Mouse (Mus musculus) lung, embryonic 14.5 days (tissue): Measurements from ENCODE around the gene Slc39a12. TPM values are rescaled to one million over a fixed set of nuclear protein-coding genes. Genes with fewer than 3 reads are reported as not detected.

Source experiments
- ATAC-seq: fragments of 200-750 bp; cut with Nextera tagmentation; 2 replicates; pipeline ENCODE4 v1.8.0; 2017; ENCODE audit warnings: mild to moderate bottlenecking, moderate TSS enrichment, moderate library complexity; ENCODE audit not compliant: insufficient read depth
- DNase-seq: peaks from one replicate; pipeline ENCODE4 v3.0.0-alpha.2; 2015
- H3K27ac ChIP-seq: fragments of 300-500 bp; sonication (generic); 2 replicates; pipeline ENCODE4 v1.5.1; 2014; ENCODE audit warnings: low read depth, mild to moderate bottlenecking, moderate library complexity
- H3K27me3 ChIP-seq: fragments of 300-500 bp; sonication (generic); 2 replicates; pipeline ENCODE4 v1.6.1; 2014; ENCODE audit warnings: low read length, control low read depth; ENCODE audit not compliant: insufficient read depth
- H3K36me3 ChIP-seq: fragments of 300-500 bp; sonication (generic); 2 replicates; pipeline ENCODE4 v1.6.1; 2014; ENCODE audit warnings: control low read depth; ENCODE audit not compliant: insufficient read depth
- H3K4me1 ChIP-seq: fragments of 300-500 bp; sonication (generic); 2 replicates; pipeline ENCODE4 v1.6.1; 2014; ENCODE audit warnings: antibody characterized with exemption, control low read depth; ENCODE audit not compliant: insufficient read depth
- H3K4me2 ChIP-seq: fragments of 300-500 bp; sonication (generic); 2 replicates; pipeline ENCODE4 v1.6.1; 2014; ENCODE audit warnings: mild to moderate bottlenecking
- H3K4me3 ChIP-seq: fragments of 300-500 bp; sonication (generic); 2 replicates; pipeline ENCODE4 v1.5.1; 2014; ENCODE audit warnings: low read depth, low read length
- H3K9ac ChIP-seq: fragments of 300-500 bp; sonication (generic); 2 replicates; pipeline ENCODE4 v1.6.1; 2014
- H3K9me3 ChIP-seq: fragments of 300-500 bp; sonication (generic); 2 replicates; pipeline ENCODE4 v1.6.1; 2016; ENCODE audit warnings: low read depth, low read length, control low read depth
- CTCF ChIP-seq: IDR thresholded peaks from 2 replicates; pipeline ENCODE4 v1.5.1; 2016; ENCODE audit warnings: antibody characterized with exemption, low read depth
- WGBS: fragments of 180-500 bp; shearing (Covaris S2); extraction: QIAGEN DNeasy Blood & Tissue Kit; methylation state at CpG from one replicate; pipeline ENCODE4 v1.1.7; 2014; 5-methylcytosine and 5-hydroxymethylcytosine counted together
- polyA plus RNA-seq: library from polyadenylated mRNA; unstranded; fragments of >200 nt; fragmentation: Nextera tagmentation; extraction: Ambion mirVana; gene quantifications from 2 replicates; pipeline ENCODE4 v1.2.1, GENCODE M21; 2014

The Slc39a12 gene
- polyA plus RNA-seq = 0.09 and 0.11 TPM in 2 replicates

GRCm38 (mm10) chr2:14388162-14388561 is at the start of gene Slc39a12:
Gene Slc39a12, plus strand, starts transcription at chr2:14388316.
- no peaks in the 10 kb centered on the region for H3K27me3 ChIP-seq
- H3K4me1 ChIP-seq = no peaks in the 10 kb centered on the region
- H3K9ac ChIP-seq = no peak within 1 kb of the TSS
- no peaks in the 10 kb centered on the region for H3K9me3 ChIP-seq
- no peaks in the 10 kb centered on the region for H3K36me3 ChIP-seq
- DNase-seq = no peak
- H3K27ac ChIP-seq = no peak within 1 kb of the TSS
- TF ChIP-seq CTCF = no peak
- no peak within 1 kb of the TSS for H3K4me3 ChIP-seq
- WGBS = 39% methylated on average over 5 of the region's 5 CpGs
- H3K4me2 ChIP-seq = no peak within 1 kb of the TSS
- no peak for ATAC-seq

GRCm38 (mm10) chr2:14341652-14342308 is 46.3 kb upstream of the Slc39a12 start:
- WGBS = 26% methylated on average over 14 of the region's 14 CpGs
- no peaks in the 10 kb centered on the region for H3K27me3 ChIP-seq
- DNase-seq = peak; percentile 96
- H3K4me2 ChIP-seq = peak overlapping the region; percentile 40
- ATAC-seq = peak; percentile 99
- H3K27ac ChIP-seq = peak overlapping the region; percentile 88
- no peak overlapping the region for H3K4me3 ChIP-seq
- TF ChIP-seq CTCF = no peak
- H3K4me1 ChIP-seq = no peaks in the 10 kb centered on the region
- no peaks in the 10 kb centered on the region for H3K36me3 ChIP-seq
- no peaks in the 10 kb centered on the region for H3K9me3 ChIP-seq
- H3K9ac ChIP-seq = no peak overlapping the region

- Histone ChIP-seq H3K9me3 (no peaks in the 10 kb centered on the region), H3K4me1 (no peaks in the 10 kb centered on the region), H3K27ac (peak overlapping the region; percentile 88), H3K36me3 (no peaks in the 10 kb centered on the region), H3K9ac (no peak overlapping the region), H3K4me2 (peak overlapping the region; percentile 40), H3K27me3 (no peaks in the 10 kb centered on the region), H3K4me3 (no peak overlapping the region)
- ATAC-seq (peak; percentile 47; the same call in 1 of the 2 replicates), DNase-seq (peak; percentile 61)
- no peak for TF ChIP-seq CTCF
- WGBS = 66% methylated on average over 8 of the region's 8 CpGs
Measured at GRCm38 (mm10) chr2:14342309-14342839, 45.7 kb upstream of the Slc39a12 start.

DNA sequence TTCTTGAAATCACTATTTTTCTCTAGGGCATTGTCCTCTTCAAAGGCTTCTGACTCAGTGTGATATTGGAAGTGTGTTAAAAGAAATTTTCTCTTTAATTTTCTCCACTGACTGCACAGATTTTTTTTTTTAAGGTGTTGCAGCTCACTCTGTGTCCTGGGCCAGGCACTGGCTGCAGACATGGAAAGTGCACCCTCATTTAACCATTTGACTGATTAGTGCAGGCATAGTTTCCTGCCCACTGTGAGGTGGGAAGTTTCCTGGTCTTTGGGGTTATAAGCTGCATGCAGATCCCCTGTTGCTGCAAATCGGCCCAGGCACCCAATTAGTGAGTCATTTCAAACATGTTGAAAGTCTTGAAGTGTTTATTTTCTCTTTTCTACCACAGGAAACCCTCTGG is 740 bp downstream of the Slc39a12 start:
- H3K27me3 ChIP-seq = no peaks in the 10 kb centered on the region
- no peak for TF ChIP-seq CTCF
- H3K4me3 ChIP-seq = no peak overlapping the region
- peak; percentile 3 for DNase-seq
- no peaks in the 10 kb centered on the region for H3K36me3 ChIP-seq
- no peak for ATAC-seq
- no peaks in the 10 kb centered on the region for H3K9me3 ChIP-seq
- H3K27ac ChIP-seq = no peak overlapping the region
- no peak overlapping the region for H3K9ac ChIP-seq
- WGBS = 7% methylated on average over 1 of the region's 1 CpGs
- no peaks in the 10 kb centered on the region for H3K4me1 ChIP-seq
- no peak overlapping the region for H3K4me2 ChIP-seq

DNA sequence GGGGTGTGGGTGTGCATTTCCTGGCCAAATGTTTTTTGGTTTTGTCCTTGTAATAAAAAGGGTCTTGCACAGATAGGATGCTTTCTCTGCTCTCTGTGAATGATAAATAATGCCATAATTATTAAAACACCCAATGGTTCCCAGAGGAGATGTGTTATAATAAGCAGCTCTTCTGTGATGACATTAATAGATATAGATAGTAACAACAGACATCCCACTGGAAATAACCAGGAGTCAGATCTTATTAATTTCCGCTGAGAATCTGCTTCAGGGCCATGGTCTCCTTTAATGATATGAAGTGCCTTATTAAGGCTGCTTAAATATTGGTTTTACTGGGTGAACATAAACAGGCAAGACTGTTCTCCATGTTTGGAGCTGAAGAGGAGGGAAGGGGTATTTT is 2.8 kb downstream of the Slc39a12 start:
- Histone ChIP-seq H3K36me3 (no peaks in the 10 kb centered on the region), H3K4me1 (no peaks in the 10 kb centered on the region), H3K27me3 (no peaks in the 10 kb centered on the region), H3K27ac (no peak overlapping the region), H3K9ac (no peak overlapping the region), H3K4me3 (no peak overlapping the region), H3K9me3 (no peaks in the 10 kb centered on the region), H3K4me2 (no peak overlapping the region)
- no peak for TF ChIP-seq CTCF
- no peak for ATAC-seq
- 84% methylated on average over 1 of the region's 1 CpGs for WGBS
- no peak for DNase-seq

GRCm38 (mm10) chr2:14403000-14403399 is 14.9 kb downstream of the Slc39a12 start:
- no peak; the same call in 1 of the 2 replicates for TF ChIP-seq CTCF
- no peak overlapping the region for H3K4me2 ChIP-seq
- H3K9ac ChIP-seq = no peak overlapping the region
- no peak for ATAC-seq
- no peaks in the 10 kb centered on the region for H3K27me3 ChIP-seq
- H3K9me3 ChIP-seq = no peaks in the 10 kb centered on the region
- no peaks in the 10 kb centered on the region for H3K4me1 ChIP-seq
- H3K4me3 ChIP-seq = no peak overlapping the region
- no peak for DNase-seq
- no peak overlapping the region for H3K27ac ChIP-seq
- H3K36me3 ChIP-seq = no peaks in the 10 kb centered on the region

GRCm38 (mm10) chr2:14428987-14429386 is 40.9 kb downstream of the Slc39a12 start:
- no peak for DNase-seq
- no peaks in the 10 kb centered on the region for H3K27me3 ChIP-seq
- H3K4me2 ChIP-seq = no peak overlapping the region
- 66% methylated on average over 2 of the region's 2 CpGs for WGBS
- TF ChIP-seq CTCF = no peak
- no peak overlapping the region for H3K4me3 ChIP-seq
- H3K9me3 ChIP-seq = no peaks in the 10 kb centered on the region
- H3K27ac ChIP-seq = no peak overlapping the region
- no peak overlapping the region for H3K9ac ChIP-seq
- H3K4me1 ChIP-seq = no peaks in the 10 kb centered on the region
- H3K36me3 ChIP-seq = no peaks in the 10 kb centered on the region
- no peak for ATAC-seq
